Comparison of ENCODE assay signal across 19 mouse cellular contexts in the genomic region with DNA sequence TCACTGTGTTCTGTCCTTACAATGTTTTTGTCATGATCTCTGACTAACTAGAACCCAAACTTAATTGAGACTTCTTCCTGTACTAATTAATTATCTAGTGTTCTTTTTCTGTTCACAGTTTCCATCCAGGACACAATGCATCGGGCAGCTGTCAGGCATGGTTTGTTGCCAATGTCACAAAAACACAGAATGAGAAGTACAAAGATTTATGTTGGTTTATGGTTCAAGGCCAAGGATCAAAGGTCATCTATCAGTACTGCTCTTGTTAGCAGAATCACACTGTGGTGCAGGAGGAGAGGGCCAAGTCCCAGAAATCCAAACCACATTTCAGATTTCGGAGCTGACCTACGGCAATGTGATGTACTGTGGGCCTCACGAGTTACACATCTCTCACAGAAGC.
"Had no signal": no experiment of that assay in that cellular context is flagged by ENCODE, and none has a peak within 500 bp of the region (broad histone marks: within the 10 kb centered on the region; RNA-seq: fewer than 3 reads in every experiment).

No protein-coding gene starts in this region.

- H3K27ac ChIP-seq: lung, embryonic 15.5 days; midbrain, embryonic 10.5 days; midbrain, embryonic 12.5 days; neural tube, embryonic 13.5 days; neural tube, embryonic 15.5 days had no signal

- H3K9me3 ChIP-seq: lung, embryonic 15.5 days; midbrain, embryonic 12.5 days; neural tube, embryonic 13.5 days; neural tube, embryonic 15.5 days had no signal

- H3K36me3 ChIP-seq: lung, embryonic 15.5 days; midbrain, embryonic 10.5 days; midbrain, embryonic 12.5 days; neural tube, embryonic 13.5 days had no signal

- H3K4me2 ChIP-seq: lung, embryonic 15.5 days; midbrain, embryonic 12.5 days; neural tube, embryonic 13.5 days; neural tube, embryonic 15.5 days had no signal

- DNase-seq: lung, adult 18-20 months; lung, postnatal 4 days; midbrain, embryonic 14.5 days; retina, postnatal 1 day; right cerebral cortex, adult 18-20 months; right cerebral cortex, postnatal 25 days; right cerebral cortex, postnatal 4 days; spleen, adult 18-20 months; thymus, adult 18-20 months; thymus, postnatal 14 days; thymus, postnatal 36 days had no signal

- ATAC-seq: lung, postnatal 0 days; midbrain, embryonic 16.5 days had no signal

- H3K4me3 ChIP-seq: lung, embryonic 15.5 days; midbrain, embryonic 10.5 days; midbrain, embryonic 12.5 days; myocyte; neural tube, embryonic 13.5 days; neural tube, embryonic 15.5 days had no signal

- H3K27me3 ChIP-seq: lung, embryonic 15.5 days; midbrain, embryonic 12.5 days; neural tube, embryonic 13.5 days; neural tube, embryonic 15.5 days had no signal

- H3K9ac ChIP-seq: lung, embryonic 15.5 days; midbrain, embryonic 12.5 days; neural tube, embryonic 13.5 days; neural tube, embryonic 15.5 days had no signal

- H3K4me1 ChIP-seq: lung, embryonic 15.5 days; midbrain, embryonic 10.5 days; midbrain, embryonic 12.5 days had no signal
